Mouse (Mus musculus) ES-Bruce4 (cell line): ENCODE data around the gene Fxyd2.

Experiments
- CTCF ChIP-seq: IDR thresholded peaks from one replicate; pipeline ENCODE4 v1.8.1; 2011; ENCODE audit warnings: low read depth, low read length
- EP300 ChIP-seq: IDR thresholded peaks from 2 replicates; pipeline ENCODE4 v1.6.1; 2011; ENCODE audit warnings: low read depth, low read length; ENCODE audit not compliant: insufficient read depth
- POLR2A ChIP-seq: IDR thresholded peaks from one replicate; pipeline ENCODE4 v1.8.1; 2011; ENCODE audit warnings: low read length; ENCODE audit not compliant: insufficient read depth

GRCm38 (mm10) chr9:45412287-45412686 is 12.8 kb downstream of the Fxyd2 start:
- TF ChIP-seq CTCF (peak; percentile 84), POLR2A (no peak), EP300 (no peak)
